Mouse (Mus musculus): ENCODE results near the gene Dnajb1.
"Not testable (repeated sequence)": the region's sequence is repeated elsewhere in the genome, so short reads cannot be mapped to it uniquely, and the experiment has no call there.

Gene Dnajb1

GRCm38 (mm10) chr8:83578131-83579055 lies 29.6 kb upstream of the Dnajb1 start:
- DNase-seq: peak; percentile 3 to 19

GRCm38 (mm10) chr8:83579676-83580075 lies 28.3 kb upstream of the Dnajb1 start:
- DNase-seq: no peak

DNA sequence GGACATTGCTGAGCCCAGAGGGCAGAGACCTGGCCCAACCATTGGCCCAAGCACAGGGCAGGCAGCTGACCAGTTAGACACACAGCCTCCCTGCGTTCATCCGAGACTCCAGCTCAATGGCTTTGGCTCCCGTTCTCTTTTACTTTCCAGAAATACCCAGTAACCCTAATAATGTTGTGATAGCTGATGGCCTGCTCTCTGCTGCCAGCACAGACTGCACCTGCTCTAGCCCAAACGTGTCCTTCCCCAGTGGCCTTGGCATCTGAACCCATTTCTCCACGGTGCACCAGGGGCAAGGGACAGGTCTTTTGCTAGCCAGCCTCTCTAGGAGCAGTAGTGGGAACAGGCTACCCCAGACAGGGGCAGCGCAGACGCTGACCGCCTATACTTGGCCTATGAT lies 27.2 kb upstream of the Dnajb1 start:
- peak in 1 of 2 experiments; percentile 22 for DNase-seq

DNA sequence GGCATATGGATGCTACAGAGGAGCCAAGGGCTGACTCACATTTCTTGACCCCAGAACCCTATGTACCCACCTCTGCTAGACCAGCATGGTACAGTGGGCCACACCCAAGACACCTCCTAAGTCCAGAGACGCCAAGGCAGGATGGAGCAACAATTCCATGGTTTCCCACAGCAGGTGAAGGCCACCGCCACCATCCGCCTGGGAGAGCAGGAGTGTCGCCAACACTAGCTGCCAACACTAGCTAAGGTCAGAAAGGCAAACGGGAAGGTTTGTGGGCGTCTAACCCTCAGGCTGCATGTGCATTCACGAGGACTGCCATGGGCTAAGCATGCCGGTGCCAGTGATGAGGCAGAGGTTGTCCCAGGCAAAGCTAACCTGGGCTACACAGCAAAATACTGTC lies 25.8 kb upstream of the Dnajb1 start:
- DNase-seq: peak in 1 of 2 experiments; percentile 33

DNA sequence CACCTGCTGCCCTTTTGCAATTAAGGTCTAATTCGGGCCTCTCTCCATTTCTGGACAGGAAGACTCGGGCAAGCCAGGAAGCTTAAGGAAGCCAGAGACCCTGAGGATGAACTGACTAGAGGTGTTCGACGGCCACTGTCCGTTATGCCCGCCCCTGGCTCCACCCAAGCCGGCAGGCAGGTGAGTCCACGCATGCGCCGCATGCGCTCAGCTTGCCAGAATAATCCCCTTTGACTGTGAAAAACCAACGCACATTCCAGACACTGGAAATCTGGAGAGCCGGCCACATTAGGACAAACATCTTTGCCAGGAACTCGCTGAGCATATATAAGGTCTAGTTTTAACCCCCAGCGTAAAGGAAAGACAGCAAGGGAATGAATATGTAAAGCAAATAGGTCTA lies 24.8 kb upstream of the Dnajb1 start:
- no peak for DNase-seq

GRCm38 (mm10) chr8:83584771-83585170 lies 23.2 kb upstream of the Dnajb1 start:
- DNase-seq: peak in 1 of 2 experiments; percentile 58

- DNase-seq: peak; percentile 68 to 69
These were observed 22.7 kb upstream of the Dnajb1 start for GRCm38 (mm10) chr8:83585333-83585732.

DNA sequence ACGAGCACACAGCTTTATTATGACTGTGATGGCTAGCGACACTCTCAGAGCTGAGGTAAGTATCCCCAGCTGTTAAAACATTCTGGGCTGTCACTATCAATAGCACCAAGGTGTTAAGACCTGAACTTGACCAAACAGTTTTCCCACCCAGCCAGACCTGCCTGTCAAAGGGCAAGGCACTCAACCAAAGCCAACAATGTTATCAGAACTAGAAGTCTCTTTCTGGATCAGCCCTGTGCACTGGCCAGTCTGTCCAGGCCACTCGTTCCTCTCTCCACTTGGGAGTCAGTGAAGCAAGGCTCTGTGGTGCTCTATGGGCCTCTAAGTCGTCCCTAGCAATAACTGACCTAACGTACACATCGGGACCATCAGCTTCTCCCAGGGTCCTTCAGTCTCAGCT lies 20.3 kb upstream of the Dnajb1 start:
- DNase-seq: no peak

DNA sequence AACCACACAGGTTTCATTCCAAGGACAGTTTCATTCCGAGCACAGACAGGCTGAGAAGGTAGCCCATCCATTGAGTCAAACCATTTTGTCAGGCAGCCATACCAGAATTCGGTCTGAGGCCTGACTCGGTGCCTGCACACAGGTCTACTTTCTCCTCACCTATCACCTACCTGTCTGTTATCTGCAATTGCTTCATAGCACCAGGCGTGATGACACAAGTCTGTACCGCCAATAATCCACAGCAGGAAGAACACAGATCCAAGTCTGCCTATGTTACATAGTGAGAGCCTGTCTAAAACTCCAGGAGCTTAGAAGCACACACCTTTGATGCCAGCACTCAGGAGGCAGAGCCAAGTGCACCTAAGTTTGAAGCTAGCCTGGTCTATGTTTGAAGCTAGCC lies 19.1 kb upstream of the Dnajb1 start:
- DNase-seq: no peak

DNA sequence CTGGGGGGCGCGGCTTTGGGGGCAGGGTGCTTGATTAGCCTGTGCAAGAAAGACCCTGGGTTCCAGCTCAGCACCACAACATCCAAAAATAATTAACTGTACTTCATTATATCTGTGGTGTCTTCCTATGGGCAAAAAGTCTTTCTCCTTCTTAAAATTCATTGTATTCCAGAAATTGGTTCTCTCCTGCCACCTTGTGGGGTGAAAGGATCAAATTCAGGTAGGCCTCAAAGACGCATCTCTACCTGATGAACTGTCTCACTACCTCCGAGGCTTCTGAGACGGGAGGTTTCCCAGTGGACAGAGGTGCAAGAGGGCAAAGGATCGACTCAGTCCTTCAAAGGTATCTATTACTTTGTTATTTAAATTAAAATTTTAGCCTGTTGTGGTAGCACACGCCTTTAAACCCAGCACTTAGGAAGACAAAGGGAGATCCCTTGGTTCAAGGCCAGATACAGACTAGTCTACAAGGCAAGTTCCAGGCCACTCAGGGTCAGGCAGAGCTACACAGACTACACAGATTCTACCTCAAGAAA lies 17.4 kb upstream of the Dnajb1 start:
- peak; percentile 39 to 52 for DNase-seq

DNA sequence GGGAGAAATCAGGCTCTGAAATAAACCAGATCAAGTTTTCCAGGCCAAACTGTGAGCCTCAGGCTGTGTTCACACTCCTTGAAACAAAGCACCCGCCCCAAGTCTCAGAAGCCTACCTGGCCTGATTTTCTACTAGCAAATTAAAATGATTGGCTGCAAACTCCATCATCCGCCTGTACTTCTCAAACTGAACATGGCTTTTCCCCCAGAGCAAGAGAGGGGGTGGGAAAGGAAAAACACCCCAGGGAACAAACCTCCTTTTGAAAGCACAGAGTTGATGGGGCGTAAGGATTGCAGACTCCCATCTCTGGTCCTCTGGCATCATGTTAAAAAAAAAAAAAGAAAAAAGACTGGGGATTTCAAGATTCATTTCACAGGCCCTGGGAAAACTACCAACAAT lies 15.3 kb upstream of the Dnajb1 start:
- no peak for DNase-seq

DNA sequence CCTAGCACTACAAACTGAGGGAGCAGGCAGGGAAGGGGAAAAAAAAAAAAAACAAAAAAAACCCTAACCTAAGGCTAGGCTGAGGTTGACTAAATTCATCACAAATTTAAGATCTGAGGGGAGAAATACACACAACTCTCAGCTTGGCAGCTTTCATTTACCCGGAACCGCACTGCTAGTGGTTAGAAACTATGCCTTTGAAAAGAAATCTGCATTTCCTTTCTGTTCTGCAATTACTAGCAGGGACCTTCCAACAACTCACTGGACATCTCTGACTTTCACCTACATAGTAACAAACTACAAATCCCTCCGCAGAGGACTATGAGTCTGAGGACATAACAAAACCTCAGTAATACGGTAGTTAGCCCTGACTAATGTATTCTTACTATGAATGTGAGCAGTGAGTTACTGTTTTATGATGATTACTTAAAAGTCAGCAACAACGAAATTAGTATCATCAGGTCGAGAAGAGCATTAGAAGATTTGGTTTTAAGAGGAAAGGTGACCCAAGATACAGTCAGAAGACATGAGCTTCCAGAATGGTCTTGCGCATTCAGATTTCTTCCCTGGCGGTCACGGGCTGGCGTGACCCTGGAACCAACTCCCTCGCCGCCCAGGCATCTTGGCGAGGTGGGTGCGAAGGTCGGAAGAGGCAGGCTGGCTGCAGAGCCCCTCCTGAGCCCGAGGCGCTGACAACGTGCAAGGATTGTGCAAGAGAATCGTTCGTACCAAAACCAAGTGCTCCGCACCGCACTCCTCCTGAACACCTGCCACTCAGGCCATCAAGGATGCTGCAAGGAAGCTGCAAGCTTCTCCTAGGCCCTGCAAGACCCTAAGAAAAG lies 14.4 kb upstream of the Dnajb1 start:
- DNase-seq: no peak

- peak; percentile 97 to 98 for DNase-seq
These were observed 13.6 kb upstream of the Dnajb1 start for GRCm38 (mm10) chr8:83594167-83595049.

DNA sequence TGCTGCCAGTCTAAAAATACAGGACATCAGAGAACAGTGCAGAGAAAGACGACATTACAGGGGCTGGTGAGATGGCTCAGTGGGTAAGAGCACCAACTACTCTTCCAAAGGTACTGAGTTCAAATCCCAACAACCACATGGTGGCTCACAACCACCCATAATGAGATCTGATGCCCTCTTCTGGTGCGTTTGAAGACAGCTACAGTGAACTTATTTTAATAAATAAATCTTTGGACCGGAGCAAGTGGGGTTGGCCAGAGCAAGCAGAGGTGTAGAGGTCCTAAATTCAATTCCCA lies 13.0 kb upstream of the Dnajb1 start:
- DNase-seq: not testable (repeated sequence)

GRCm38 (mm10) chr8:83596369-83596768 lies 11.6 kb upstream of the Dnajb1 start:
- DNase-seq: peak in 1 of 2 experiments; percentile 27

GRCm38 (mm10) chr8:83598146-83598545 lies 9.8 kb upstream of the Dnajb1 start:
- DNase-seq: no peak

DNA sequence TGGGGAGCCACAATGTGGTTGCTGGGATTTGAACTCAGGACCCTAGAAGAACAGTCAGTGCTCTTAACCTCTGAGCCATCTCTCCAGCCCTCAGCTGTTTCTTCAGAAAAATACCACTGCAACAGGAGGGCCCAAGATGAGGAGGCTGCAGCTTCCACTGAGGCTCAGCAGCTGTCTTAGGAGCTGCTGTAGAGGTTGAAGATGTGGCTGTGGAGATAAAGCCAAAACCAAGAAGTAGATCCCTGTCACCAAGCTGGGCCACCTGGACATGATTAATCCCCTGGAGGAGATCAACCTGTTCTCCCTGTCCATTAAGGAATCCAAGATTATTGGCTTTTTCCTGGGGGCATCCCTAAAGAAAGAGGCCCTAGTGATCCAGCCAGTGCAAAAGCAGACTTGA lies 8.2 kb upstream of the Dnajb1 start:
- no peak for DNase-seq

- DNase-seq: no peak
These were observed 5.4 kb upstream of the Dnajb1 start for GRCm38 (mm10) chr8:83602650-83603029.

DNA sequence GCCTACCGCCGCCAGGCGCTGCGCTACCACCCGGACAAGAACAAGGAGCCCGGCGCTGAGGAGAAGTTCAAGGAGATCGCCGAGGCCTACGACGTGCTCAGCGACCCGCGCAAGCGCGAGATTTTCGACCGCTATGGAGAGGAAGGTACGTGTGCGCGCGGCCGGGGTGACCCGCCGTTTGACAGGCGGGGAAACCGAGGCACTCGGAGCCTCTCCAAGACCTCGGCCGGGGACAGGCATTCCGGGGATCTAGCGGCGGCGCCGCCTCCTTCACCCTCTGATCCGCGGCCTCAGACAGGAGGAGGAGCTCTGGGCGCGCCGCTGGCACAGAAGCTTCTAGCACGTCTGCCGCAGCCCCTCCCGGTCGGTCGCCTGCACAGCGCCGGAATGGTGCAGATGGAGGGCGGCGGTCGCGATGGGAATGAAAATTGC lies 421 bp downstream of the Dnajb1 start:
- peak; percentile 80 for DNase-seq

DNA sequence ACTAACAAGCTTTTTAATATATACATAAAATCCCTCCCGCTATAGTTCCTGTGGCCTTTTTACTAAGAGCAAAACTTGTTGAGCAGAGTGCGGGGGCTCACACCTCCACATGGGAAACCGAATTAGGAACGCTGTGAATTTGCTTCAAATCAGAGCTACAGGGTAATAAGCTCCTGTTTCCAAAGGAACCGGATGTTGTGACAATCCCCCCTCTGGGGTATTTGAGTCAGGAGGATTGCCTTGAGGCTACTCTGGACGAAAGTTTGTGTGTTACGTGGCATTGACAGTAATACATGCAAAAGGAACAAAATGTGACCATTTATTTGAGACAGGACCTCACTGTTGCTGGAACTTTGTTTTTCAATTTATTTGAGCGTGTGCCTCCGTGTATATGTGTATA lies 1.1 kb downstream of the Dnajb1 start:
- DNase-seq: no peak

DNA sequence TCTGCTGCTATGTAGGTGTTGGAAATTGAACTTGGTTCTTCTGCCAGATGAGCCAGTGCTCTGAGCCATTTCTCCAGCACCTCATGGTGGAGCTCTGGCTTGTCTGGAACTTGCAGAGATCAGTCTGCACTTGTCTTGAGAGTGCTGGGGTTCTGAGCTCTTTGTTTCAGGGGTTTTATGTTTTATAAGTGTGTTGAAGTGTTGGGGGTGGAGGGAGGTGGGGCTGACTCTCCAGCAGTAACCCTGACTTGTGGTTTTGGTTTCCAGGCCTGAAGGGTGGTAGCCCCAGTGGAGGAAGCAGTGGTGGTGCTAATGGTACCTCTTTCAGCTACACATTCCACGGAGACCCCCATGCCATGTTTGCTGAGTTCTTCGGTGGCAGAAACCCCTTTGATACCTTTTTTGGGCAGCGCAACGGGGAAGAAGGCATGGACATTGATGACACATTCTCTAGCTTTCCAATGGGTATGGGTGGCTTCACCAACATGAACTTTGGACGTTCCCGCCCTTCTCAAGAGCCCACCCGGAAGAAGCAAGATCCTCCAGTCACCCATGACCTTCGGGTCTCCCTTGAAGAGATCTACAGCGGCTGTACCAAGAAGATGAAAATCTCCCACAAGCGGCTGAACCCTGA lies 1.7 kb downstream of the Dnajb1 start:
- DNase-seq: no peak

DNA sequence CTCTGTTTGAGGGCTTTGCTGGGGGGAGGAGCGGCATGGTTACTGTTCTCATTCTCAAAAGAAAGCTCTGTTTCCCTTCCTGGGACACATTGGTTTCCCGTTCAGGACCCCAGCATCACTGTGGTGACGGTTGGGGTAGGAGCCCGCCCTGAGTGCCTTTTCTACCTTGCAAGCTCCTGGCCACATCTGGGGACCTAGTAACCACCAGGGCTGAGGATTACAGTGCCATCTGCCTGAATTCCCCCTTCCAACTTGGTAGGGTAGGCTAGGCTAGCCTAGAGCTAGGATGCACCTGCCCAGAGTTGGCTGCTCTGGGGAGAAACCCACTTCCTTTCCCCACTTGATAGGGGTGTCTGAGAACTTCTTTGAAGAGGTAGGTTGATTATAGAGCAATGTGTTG lies 3.9 kb downstream of the Dnajb1 start:
- DNase-seq: no peak

All from cerebellum, adult 18-20 months (tissue).